Mouse (Mus musculus): ENCODE measurements around the gene Adcy7. TPM values are rescaled to one million over a fixed set of nuclear protein-coding genes. Genes with fewer than 3 reads are reported as not detected.

The Adcy7 gene
- polyA plus RNA-seq, 1 experiment from 2014 or later = 21.3 TPM

GRCm38 (mm10) chr8:88316139-88316931, 44.1 kb downstream of the Adcy7 start:
- no peaks in the 10 kb centered on the region for H3K9me3 ChIP-seq (replicated peaks)
- no peak overlapping the region for H3K4me3 ChIP-seq (replicated peaks)
- no peak overlapping the region for H3K9ac ChIP-seq
- ATAC-seq (ENCODE audit: insufficient read depth) = no peak
- H3K4me2 ChIP-seq = no peak overlapping the region
- no peaks in the 10 kb centered on the region for H3K27me3 ChIP-seq
- H3K36me3 ChIP-seq (replicated peaks) = peaks cover 98% of the 10 kb centered on the region
- H3K27ac ChIP-seq (replicated peaks) = no peak overlapping the region
- H3K4me1 ChIP-seq (replicated peaks) = no peaks in the 10 kb centered on the region
- WGBS (ENCODE audit: insufficient replicate concordance) = 66% methylated on average over 8 of the region's 8 CpGs

DNA sequence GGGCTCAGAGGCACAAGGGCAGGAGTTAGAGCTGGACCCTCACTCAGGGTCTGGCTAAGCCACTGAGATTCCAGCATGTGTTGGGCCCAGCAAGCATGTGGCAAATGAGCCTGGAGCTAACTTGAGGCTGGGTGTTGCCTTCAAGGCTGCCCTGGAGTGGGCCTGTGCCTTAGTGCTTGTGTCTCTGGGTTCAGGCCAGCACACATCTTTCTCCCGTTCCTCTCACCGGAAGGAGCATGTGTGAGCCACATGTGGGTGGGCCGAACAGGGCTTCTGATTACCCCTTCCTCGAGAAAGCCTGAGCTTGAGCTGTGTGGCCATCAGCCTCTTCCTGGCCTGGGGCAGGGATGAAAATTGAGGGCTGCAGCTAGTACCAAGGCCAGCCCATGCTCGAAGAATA, 45.1 kb downstream of the Adcy7 start:
- no peaks in the 10 kb centered on the region for H3K27me3 ChIP-seq
- no peaks in the 10 kb centered on the region for H3K9me3 ChIP-seq (replicated peaks)
- H3K4me1 ChIP-seq (replicated peaks) = no peaks in the 10 kb centered on the region
- H3K27ac ChIP-seq (replicated peaks) = no peak overlapping the region
- no peak overlapping the region for H3K4me3 ChIP-seq (replicated peaks)
- H3K4me2 ChIP-seq = no peak overlapping the region
- no peak for ATAC-seq (ENCODE audit: insufficient read depth)
- H3K9ac ChIP-seq = no peak overlapping the region
- 82% methylated on average over 5 of the region's 5 CpGs for WGBS (ENCODE audit: insufficient replicate concordance)
- H3K36me3 ChIP-seq (replicated peaks) = peaks cover 98% of the 10 kb centered on the region

GRCm38 (mm10) chr8:88318151-88318550, 45.9 kb downstream of the Adcy7 start:
- Histone ChIP-seq H3K4me1 (replicated peaks) (no peaks in the 10 kb centered on the region), H3K9ac (no peak overlapping the region), H3K36me3 (replicated peaks) (peaks cover 100% of the 10 kb centered on the region), H3K9me3 (replicated peaks) (no peaks in the 10 kb centered on the region), H3K4me2 (no peak overlapping the region), H3K4me3 (replicated peaks) (no peak overlapping the region), H3K27ac (replicated peaks) (no peak overlapping the region), H3K27me3 (no peaks in the 10 kb centered on the region)
- no peak for ATAC-seq (ENCODE audit: insufficient read depth)
- 90% methylated on average over 8 of the region's 8 CpGs for WGBS (ENCODE audit: insufficient replicate concordance)

- peaks cover 100% of the 10 kb centered on the region for H3K36me3 ChIP-seq (replicated peaks)
- ATAC-seq (ENCODE audit: insufficient read depth) = no peak
- WGBS (ENCODE audit: insufficient replicate concordance) = 91% methylated on average over 6 of the region's 6 CpGs
- H3K4me1 ChIP-seq (replicated peaks) = no peaks in the 10 kb centered on the region
- no peak overlapping the region for H3K9ac ChIP-seq
- H3K4me2 ChIP-seq = no peak overlapping the region
- no peak overlapping the region for H3K4me3 ChIP-seq (replicated peaks)
- no peak overlapping the region for H3K27ac ChIP-seq (replicated peaks)
- no peaks in the 10 kb centered on the region for H3K27me3 ChIP-seq
- H3K9me3 ChIP-seq (replicated peaks) = no peaks in the 10 kb centered on the region
Observed at GRCm38 (mm10) chr8:88320134-88320533, 47.9 kb downstream of the Adcy7 start.

DNA sequence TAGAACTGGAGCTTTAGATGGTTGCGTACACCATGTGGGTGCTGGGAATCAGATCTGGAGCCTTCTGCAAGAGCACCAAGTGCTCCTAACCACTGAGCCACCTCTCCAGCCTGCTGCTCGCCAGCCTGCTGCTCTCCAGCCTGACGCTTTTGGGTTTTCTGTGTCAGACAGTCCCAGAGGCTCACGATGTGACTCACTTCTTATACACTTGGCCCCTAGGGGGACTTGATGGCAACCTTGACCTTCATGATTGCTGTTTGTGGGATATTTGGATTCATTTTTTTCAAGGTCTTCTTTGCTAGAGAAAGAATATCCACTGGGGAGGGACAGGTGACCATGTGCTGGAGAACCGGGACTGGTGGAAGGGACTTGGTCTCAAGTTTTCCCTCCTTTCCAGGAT, 49.2 kb downstream of the Adcy7 start:
- H3K27me3 ChIP-seq = no peaks in the 10 kb centered on the region
- H3K9me3 ChIP-seq (replicated peaks) = no peaks in the 10 kb centered on the region
- no peak overlapping the region for H3K4me3 ChIP-seq (replicated peaks)
- no peak overlapping the region for H3K9ac ChIP-seq
- H3K4me2 ChIP-seq = no peak overlapping the region
- 87% methylated on average over 5 of the region's 5 CpGs for WGBS (ENCODE audit: insufficient replicate concordance)
- ATAC-seq (ENCODE audit: insufficient read depth) = no peak
- no peak overlapping the region for H3K27ac ChIP-seq (replicated peaks)
- H3K4me1 ChIP-seq (replicated peaks) = no peaks in the 10 kb centered on the region
- peaks cover 100% of the 10 kb centered on the region for H3K36me3 ChIP-seq (replicated peaks)

DNA sequence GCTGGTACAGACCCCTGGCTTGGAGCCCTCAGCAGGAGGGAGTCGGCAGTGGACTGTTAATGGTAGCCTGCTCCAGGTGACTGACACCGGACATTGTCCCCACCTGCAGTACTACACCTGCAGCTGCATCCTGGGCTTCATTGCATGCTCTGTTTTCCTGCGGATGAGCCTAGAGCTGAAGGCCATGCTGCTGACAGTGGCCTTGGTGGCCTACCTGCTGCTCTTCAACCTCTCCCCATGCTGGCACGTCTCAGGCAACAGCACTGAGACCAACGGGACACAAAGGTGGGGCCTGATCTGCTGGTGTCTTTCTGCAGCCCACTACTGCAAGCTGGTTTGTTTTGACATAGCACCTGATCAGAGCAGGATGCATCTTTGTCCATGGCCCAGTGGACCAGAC, 51.3 kb downstream of the Adcy7 start:
- 82% methylated on average over 5 of the region's 5 CpGs for WGBS (ENCODE audit: insufficient replicate concordance)
- H3K27ac ChIP-seq (replicated peaks) = no peak overlapping the region
- no peak for ATAC-seq (ENCODE audit: insufficient read depth)
- no peaks in the 10 kb centered on the region for H3K4me1 ChIP-seq (replicated peaks)
- H3K27me3 ChIP-seq = no peaks in the 10 kb centered on the region
- no peak overlapping the region for H3K4me3 ChIP-seq (replicated peaks)
- H3K9ac ChIP-seq = no peak overlapping the region
- no peak overlapping the region for H3K4me2 ChIP-seq
- H3K36me3 ChIP-seq (replicated peaks) = peaks cover 100% of the 10 kb centered on the region
- H3K9me3 ChIP-seq (replicated peaks) = no peaks in the 10 kb centered on the region

DNA sequence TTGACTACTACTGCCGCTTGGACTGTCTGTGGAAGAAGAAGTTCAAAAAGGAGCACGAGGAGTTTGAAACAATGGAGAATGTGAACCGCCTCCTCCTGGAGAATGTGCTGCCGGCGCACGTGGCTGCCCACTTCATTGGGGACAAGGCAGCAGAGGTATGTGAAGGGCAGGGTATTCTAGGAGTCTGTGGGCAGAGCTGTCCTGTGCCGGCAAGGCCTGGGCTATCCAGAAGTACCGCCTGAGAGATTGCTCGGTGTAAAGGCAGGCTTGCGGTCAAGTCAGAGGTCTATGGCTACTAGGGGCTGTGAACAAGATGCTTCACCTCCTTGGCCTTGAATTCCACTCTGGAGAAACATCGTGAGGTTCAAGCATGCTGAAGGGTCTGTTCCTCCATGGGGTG, 52.6 kb downstream of the Adcy7 start:
- no peak overlapping the region for H3K9ac ChIP-seq
- H3K4me1 ChIP-seq (replicated peaks) = no peaks in the 10 kb centered on the region
- no peak overlapping the region for H3K4me3 ChIP-seq (replicated peaks)
- no peaks in the 10 kb centered on the region for H3K9me3 ChIP-seq (replicated peaks)
- peaks cover 100% of the 10 kb centered on the region for H3K36me3 ChIP-seq (replicated peaks)
- no peak for ATAC-seq (ENCODE audit: insufficient read depth)
- no peak overlapping the region for H3K4me2 ChIP-seq
- no peak overlapping the region for H3K27ac ChIP-seq (replicated peaks)
- no peaks in the 10 kb centered on the region for H3K27me3 ChIP-seq
- 86% methylated on average over 11 of the region's 11 CpGs for WGBS (ENCODE audit: insufficient replicate concordance)

- Histone ChIP-seq H3K4me2 (no peak overlapping the region), H3K9me3 (replicated peaks) (no peaks in the 10 kb centered on the region), H3K27ac (replicated peaks) (no peak overlapping the region), H3K27me3 (no peaks in the 10 kb centered on the region), H3K36me3 (replicated peaks) (peaks cover 100% of the 10 kb centered on the region), H3K9ac (no peak overlapping the region), H3K4me1 (replicated peaks) (no peaks in the 10 kb centered on the region), H3K4me3 (replicated peaks) (no peak overlapping the region)
- 63% methylated on average over 5 of the region's 5 CpGs for WGBS (ENCODE audit: insufficient replicate concordance)
- ATAC-seq (ENCODE audit: insufficient read depth) = no peak
Observed at GRCm38 (mm10) chr8:88325251-88325650, 53.0 kb downstream of the Adcy7 start.

DNA sequence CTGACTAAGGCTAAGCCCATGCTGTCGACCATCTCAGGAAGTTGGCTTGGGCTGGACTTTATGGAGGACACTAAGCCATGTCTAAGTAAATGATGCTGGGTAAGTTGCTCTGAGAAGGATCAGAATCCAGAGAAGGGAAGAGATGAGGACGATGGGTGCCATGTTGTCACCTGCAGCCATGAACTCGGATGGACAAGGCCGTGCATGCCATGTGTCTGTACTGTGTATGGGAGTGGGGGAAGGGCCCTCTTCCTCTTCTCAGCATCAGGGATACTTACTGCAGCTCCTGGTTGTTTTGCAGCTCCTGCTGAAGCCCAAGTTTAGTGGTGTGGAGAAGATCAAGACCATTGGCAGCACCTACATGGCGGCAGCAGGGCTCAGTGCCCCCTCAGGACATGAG, 53.6 kb downstream of the Adcy7 start:
- peaks cover 99% of the 10 kb centered on the region for H3K36me3 ChIP-seq (replicated peaks)
- no peak for ATAC-seq (ENCODE audit: insufficient read depth)

GRCm38 (mm10) chr8:88326328-88326727, 54.1 kb downstream of the Adcy7 start:
- no peaks in the 10 kb centered on the region for H3K9me3 ChIP-seq (replicated peaks)
- peaks cover 99% of the 10 kb centered on the region for H3K36me3 ChIP-seq (replicated peaks)
- H3K27ac ChIP-seq (replicated peaks) = no peak overlapping the region
- H3K4me1 ChIP-seq (replicated peaks) = no peaks in the 10 kb centered on the region
- H3K27me3 ChIP-seq = no peaks in the 10 kb centered on the region
- H3K4me3 ChIP-seq (replicated peaks) = no peak overlapping the region
- no peak overlapping the region for H3K4me2 ChIP-seq
- H3K9ac ChIP-seq = no peak overlapping the region
- ATAC-seq (ENCODE audit: insufficient read depth) = no peak
- 88% methylated on average over 12 of the region's 12 CpGs for WGBS (ENCODE audit: insufficient replicate concordance)

More for the DNA sequence above, 53.6 kb downstream of the Adcy7 start:
- no peaks in the 10 kb centered on the region for H3K27me3 ChIP-seq
- H3K9me3 ChIP-seq (replicated peaks) = no peaks in the 10 kb centered on the region
- no peaks in the 10 kb centered on the region for H3K4me1 ChIP-seq (replicated peaks)
- no peak overlapping the region for H3K4me3 ChIP-seq (replicated peaks)
- no peak overlapping the region for H3K9ac ChIP-seq
- H3K4me2 ChIP-seq = no peak overlapping the region
- no peak overlapping the region for H3K27ac ChIP-seq (replicated peaks)
- 78% methylated on average over 5 of the region's 5 CpGs for WGBS (ENCODE audit: insufficient replicate concordance)

GRCm38 (mm10) chr8:88328689-88329088, 56.5 kb downstream of the Adcy7 start:
- Histone ChIP-seq H3K4me1 (replicated peaks) (peaks cover 4% of the 10 kb centered on the region; the same call in 1 of the 2 replicates), H3K27me3 (no peaks in the 10 kb centered on the region), H3K27ac (replicated peaks) (no peak overlapping the region), H3K9ac (no peak overlapping the region), H3K9me3 (replicated peaks) (no peaks in the 10 kb centered on the region), H3K4me2 (no peak overlapping the region), H3K4me3 (replicated peaks) (no peak overlapping the region), H3K36me3 (replicated peaks) (peaks cover 99% of the 10 kb centered on the region)
- 77% methylated on average over 6 of the region's 6 CpGs for WGBS (ENCODE audit: insufficient replicate concordance)
- ATAC-seq (ENCODE audit: insufficient read depth) = no peak

- Histone ChIP-seq H3K4me2 (no peak overlapping the region), H3K27ac (replicated peaks) (no peak overlapping the region), H3K4me1 (replicated peaks) (peaks cover 25% of the 10 kb centered on the region), H3K4me3 (replicated peaks) (no peak overlapping the region), H3K9me3 (replicated peaks) (no peaks in the 10 kb centered on the region), H3K27me3 (no peaks in the 10 kb centered on the region), H3K36me3 (replicated peaks) (peaks cover 92% of the 10 kb centered on the region), H3K9ac (no peak overlapping the region)
- ATAC-seq (ENCODE audit: insufficient read depth) = no peak
- 52% methylated on average over 3 of the region's 3 CpGs for WGBS (ENCODE audit: insufficient replicate concordance)
Observed at GRCm38 (mm10) chr8:88330816-88331215, 58.6 kb downstream of the Adcy7 start.

Measured in liver, embryonic 15.5 days (tissue).